Mouse (Mus musculus) neural tube, embryonic 14.5 days (tissue): ENCODE measurements around the gene Rimbp2. TPM values are rescaled to one million over a fixed set of nuclear protein-coding genes. Genes with fewer than 3 reads are reported as not detected.
"Not testable (repeated sequence)": the region's sequence is repeated elsewhere in the genome, so short reads cannot be mapped to it uniquely, and the experiment has no call there.

Source experiments
- ATAC-seq: fragments of 200-750 bp; cut with Nextera tagmentation; 2 replicates; pipeline ENCODE4 v1.8.0; 2017; ENCODE audit warnings: low read depth, mild to moderate bottlenecking, moderate TSS enrichment, moderate library complexity
- H3K27ac ChIP-seq: fragments of 300-500 bp; sonication (generic); 2 replicates; pipeline ENCODE4 v1.5.1; 2014; ENCODE audit warnings: low read depth, mild to moderate bottlenecking, control low read depth, low read length, moderate library complexity, mixed read lengths
- H3K27me3 ChIP-seq: fragments of 300-500 bp; sonication (generic); 2 replicates; pipeline ENCODE4 v1.6.1; 2014; ENCODE audit warnings: low read length; ENCODE audit not compliant: control insufficient read depth, insufficient read depth
- H3K36me3 ChIP-seq: fragments of 300-500 bp; sonication (generic); 2 replicates; pipeline ENCODE4 v1.6.1; 2014; ENCODE audit warnings: low read length, mixed read lengths; ENCODE audit not compliant: control insufficient read depth, insufficient read depth
- H3K4me1 ChIP-seq: fragments of 300-500 bp; sonication (generic); 2 replicates; pipeline ENCODE4 v1.6.1; 2014; ENCODE audit warnings: low read length; ENCODE audit not compliant: control insufficient read depth, insufficient read depth
- H3K4me2 ChIP-seq: fragments of 300-500 bp; sonication (generic); 2 replicates; pipeline ENCODE4 v1.6.1; 2014; ENCODE audit warnings: mild to moderate bottlenecking, low read depth, low read length, control low read depth
- H3K4me3 ChIP-seq: fragments of 300-500 bp; sonication (generic); 2 replicates; pipeline ENCODE4 v1.5.1; 2014; ENCODE audit warnings: low read depth, low read length, control low read depth, mixed read lengths
- H3K9ac ChIP-seq: fragments of 300-500 bp; sonication (generic); replicated peaks from 2 replicates; pipeline ENCODE4 v1.6.1; 2014; ENCODE audit warnings: low read depth, mild to moderate bottlenecking, control low read depth, low read length, mixed read lengths
- H3K9me3 ChIP-seq: fragments of 300-500 bp; sonication (generic); 2 replicates; pipeline ENCODE4 v1.6.1; 2016; ENCODE audit warnings: low read length; ENCODE audit not compliant: control insufficient read depth
- WGBS: fragments of 180-500 bp; shearing (Covaris S2); extraction: QIAGEN DNeasy Blood & Tissue Kit; methylation state at CpG from one replicate; pipeline ENCODE4 v1.1.7; 2014; 5-methylcytosine and 5-hydroxymethylcytosine counted together
- polyA plus RNA-seq: library from polyadenylated mRNA; unstranded; fragments of >200 nt; fragmentation: Nextera tagmentation; extraction: Ambion mirVana; gene quantifications from 2 replicates; pipeline ENCODE4 v1.2.1, GENCODE M21; 2014

Gene Rimbp2
- polyA plus RNA-seq, 1 experiment from 2014 or later, result 8.0 TPM

DNA sequence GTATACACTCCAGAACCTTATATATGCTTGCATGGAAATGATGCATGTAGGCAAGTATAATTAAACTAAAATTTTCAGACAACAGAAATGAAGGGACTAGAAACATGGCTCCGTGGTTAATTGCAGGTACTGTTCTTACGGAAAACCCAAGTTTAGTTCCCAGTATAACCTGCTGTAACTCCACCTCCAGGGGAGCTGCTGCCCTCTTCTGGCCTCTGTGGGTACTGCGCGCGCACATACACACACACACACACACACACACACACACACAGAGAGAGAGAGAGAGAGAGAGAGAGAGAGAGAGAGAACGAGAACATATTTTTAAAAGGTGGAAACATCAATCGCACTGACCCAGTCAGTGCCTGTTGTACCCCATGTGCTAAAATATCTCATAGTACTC, 25.7 kb upstream of the Rimbp2 start:
- H3K4me1 ChIP-seq, result no peaks in the 10 kb centered on the region
- no peak overlapping the region for H3K27ac ChIP-seq
- 97% methylated on average over 7 of the region's 7 CpGs for WGBS
- H3K36me3 ChIP-seq, result no peaks in the 10 kb centered on the region
- no peak overlapping the region for H3K4me2 ChIP-seq
- no peaks in the 10 kb centered on the region for H3K9me3 ChIP-seq
- no peak overlapping the region for H3K4me3 ChIP-seq
- H3K9ac ChIP-seq, result no peak overlapping the region
- no peaks in the 10 kb centered on the region for H3K27me3 ChIP-seq
- ATAC-seq, result no peak

DNA sequence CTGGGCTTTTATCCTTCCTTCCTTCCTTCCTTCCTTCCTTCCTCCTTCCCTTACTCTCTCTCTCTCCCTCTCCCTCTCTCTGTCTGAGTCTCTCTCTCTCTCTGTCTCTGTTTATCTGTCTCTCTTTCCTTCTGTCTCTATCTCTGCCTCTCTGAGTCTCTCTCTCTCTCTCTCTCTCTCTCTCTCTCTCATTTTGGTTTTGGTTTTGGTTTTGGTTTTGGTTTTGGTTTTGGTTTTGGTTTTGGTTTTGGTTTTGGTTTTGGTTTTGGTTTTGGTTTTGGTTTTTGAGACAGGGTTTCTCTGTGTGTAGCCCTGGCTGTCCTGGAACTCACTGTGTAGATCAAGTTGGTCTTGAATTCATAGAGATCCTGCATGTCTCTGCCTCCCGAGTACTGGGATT, 24.2 kb upstream of the Rimbp2 start:
- not testable (repeated sequence) for H3K4me3 ChIP-seq, H3K9ac ChIP-seq, ATAC-seq

DNA sequence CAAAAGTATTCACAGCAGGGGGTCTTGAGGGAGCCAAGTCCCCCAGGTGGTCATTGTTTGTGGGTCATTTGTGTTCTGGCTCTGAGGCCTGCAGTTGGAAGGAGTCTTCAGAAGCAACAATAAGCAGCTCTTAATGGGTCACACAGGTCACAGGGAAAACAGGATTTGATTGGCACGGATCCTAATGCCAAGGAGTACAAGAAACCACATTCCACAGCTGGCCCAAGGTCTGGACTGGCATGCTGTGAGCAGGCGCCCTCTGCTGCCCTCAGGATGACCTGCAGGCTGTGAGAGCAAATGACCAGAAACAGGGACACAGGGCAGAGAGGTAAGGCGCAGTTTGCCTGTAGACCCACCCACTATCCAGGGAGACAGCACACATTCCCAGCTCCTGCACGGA, 23.0 kb upstream of the Rimbp2 start:
- 7% methylated on average over 4 of the region's 4 CpGs for WGBS
- H3K36me3 ChIP-seq, result no peaks in the 10 kb centered on the region
- no peak overlapping the region for H3K27ac ChIP-seq
- no peaks in the 10 kb centered on the region for H3K4me1 ChIP-seq
- no peaks in the 10 kb centered on the region for H3K9me3 ChIP-seq
- no peaks in the 10 kb centered on the region for H3K27me3 ChIP-seq
- no peak overlapping the region for H3K9ac ChIP-seq
- H3K4me2 ChIP-seq, result no peak overlapping the region
- H3K4me3 ChIP-seq, result no peak overlapping the region
- no peak for ATAC-seq

More for the DNA sequence above, 24.2 kb upstream of the Rimbp2 start:
- WGBS, result 96% methylated on average over 1 of the region's 1 CpGs
- H3K27ac ChIP-seq, H3K4me1 ChIP-seq, H3K9me3 ChIP-seq, H3K36me3 ChIP-seq, H3K27me3 ChIP-seq, H3K4me2 ChIP-seq: not testable (repeated sequence)

DNA sequence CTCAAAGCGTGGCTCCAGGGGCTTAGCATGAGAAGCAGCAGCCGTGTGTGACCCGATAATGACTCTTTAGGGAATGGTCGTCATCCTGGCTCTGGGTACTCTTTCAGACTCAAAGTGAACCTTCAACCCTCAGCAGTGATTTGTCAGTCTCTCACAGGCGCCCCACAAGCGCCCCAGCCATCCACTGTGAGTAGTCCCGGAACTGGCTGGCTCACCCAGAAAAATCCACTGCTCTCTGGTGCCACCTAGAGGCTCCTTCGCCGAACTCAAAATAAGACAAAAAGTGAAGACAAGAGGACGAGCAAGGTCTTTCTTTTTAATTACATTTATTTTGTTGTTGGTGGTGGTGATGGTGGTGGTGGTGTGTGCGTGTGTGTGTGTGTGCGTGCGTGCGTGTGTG, 18.0 kb upstream of the Rimbp2 start:
- H3K4me2 ChIP-seq, result no peak overlapping the region
- H3K36me3 ChIP-seq, result no peaks in the 10 kb centered on the region
- ATAC-seq, result peak; percentile 28; the same call in 1 of the 2 replicates
- H3K4me3 ChIP-seq, result no peak overlapping the region
- no peak overlapping the region for H3K27ac ChIP-seq
- no peaks in the 10 kb centered on the region for H3K4me1 ChIP-seq
- no peak overlapping the region for H3K9ac ChIP-seq
- WGBS, result 14% methylated on average over 14 of the region's 14 CpGs
- H3K9me3 ChIP-seq, result no peaks in the 10 kb centered on the region
- H3K27me3 ChIP-seq, result no peaks in the 10 kb centered on the region

GRCm38 (mm10) chr5:128970878-128971277, 17.6 kb upstream of the Rimbp2 start:
- H3K9me3 ChIP-seq, result no peaks in the 10 kb centered on the region
- 75% methylated on average over 10 of the region's 10 CpGs for WGBS
- no peak overlapping the region for H3K27ac ChIP-seq
- H3K36me3 ChIP-seq, result no peaks in the 10 kb centered on the region
- H3K9ac ChIP-seq, result no peak overlapping the region
- no peaks in the 10 kb centered on the region for H3K4me1 ChIP-seq
- no peak for ATAC-seq
- H3K27me3 ChIP-seq, result no peaks in the 10 kb centered on the region
- H3K4me2 ChIP-seq, result no peak overlapping the region
- H3K4me3 ChIP-seq, result no peak overlapping the region

- Histone ChIP-seq H3K27ac (no peak overlapping the region), H3K4me3 (no peak overlapping the region), H3K27me3 (no peaks in the 10 kb centered on the region), H3K4me2 (no peak overlapping the region), H3K9ac (no peak overlapping the region), H3K36me3 (no peaks in the 10 kb centered on the region), H3K4me1 (no peaks in the 10 kb centered on the region), H3K9me3 (no peaks in the 10 kb centered on the region)
- ATAC-seq, result no peak
- WGBS, result 57% methylated on average over 4 of the region's 4 CpGs
These were observed 11.1 kb upstream of the Rimbp2 start for GRCm38 (mm10) chr5:128964353-128964752.

- no peaks in the 10 kb centered on the region for H3K9me3 ChIP-seq
- H3K4me2 ChIP-seq, result no peak overlapping the region
These were observed 5.6 kb upstream of the Rimbp2 start for GRCm38 (mm10) chr5:128958916-128959315.

GRCm38 (mm10) chr5:128954371-128954770, 1.1 kb upstream of the Rimbp2 start:
- not testable (repeated sequence) for H3K9me3 ChIP-seq, H3K4me1 ChIP-seq, ATAC-seq, H3K9ac ChIP-seq, H3K4me2 ChIP-seq, H3K4me3 ChIP-seq, H3K27ac ChIP-seq, H3K36me3 ChIP-seq, H3K27me3 ChIP-seq
- WGBS, result 94% methylated on average over 5 of the region's 5 CpGs

More at GRCm38 (mm10) chr5:128958916-128959315, 5.6 kb upstream of the Rimbp2 start:
- Histone ChIP-seq H3K27ac (no peak overlapping the region), H3K36me3 (no peaks in the 10 kb centered on the region), H3K4me1 (no peaks in the 10 kb centered on the region), H3K27me3 (no peaks in the 10 kb centered on the region), H3K4me3 (no peak overlapping the region), H3K9ac (no peak overlapping the region)
- 79% methylated on average over 3 of the region's 3 CpGs for WGBS
- ATAC-seq, result no peak

- Histone ChIP-seq H3K4me3 (peak overlapping the region; percentile 58), H3K9ac (peak overlapping the region; percentile 68), H3K4me2 (peak overlapping the region; percentile 66), H3K9me3 (no peaks in the 10 kb centered on the region), H3K27ac (peak overlapping the region; percentile 89), H3K36me3 (no peaks in the 10 kb centered on the region), H3K27me3 (no peaks in the 10 kb centered on the region), H3K4me1 (no peaks in the 10 kb centered on the region)
- peak; percentile 78 for ATAC-seq
- WGBS, result 1% methylated on average over 34 of the region's 35 CpGs
These were observed 743 bp downstream of the Rimbp2 start for GRCm38 (mm10) chr5:128952291-128953195.
